Mouse (Mus musculus) heart, adult 2 months (tissue): ENCODE data around the gene Fgfr2. TPM values are rescaled to one million over a fixed set of nuclear protein-coding genes. Genes with fewer than 3 reads are reported as not detected.
A peak's percentile ranks its signal among the peaks of the same experiment; 100 is the strongest.

Source experiments
- DNase-seq, 2 experiments: peaks; one replicate each; pipeline ENCODE4 v3.0.0; 2021
- H3K27ac ChIP-seq: fragments of 200-600 bp; 2 replicates; pipeline ENCODE4 v1.8.1; 2022
- H3K27me3 ChIP-seq: fragments of 200-500 bp; 2 replicates; pipeline ENCODE4 v1.6.1; 2012; ENCODE audit warnings: mild to moderate bottlenecking, low read length, inconsistent platforms, mixed read lengths; ENCODE audit not compliant: control insufficient read depth, insufficient read depth
- H3K36me3 ChIP-seq: fragments of 200-500 bp; 2 replicates; pipeline ENCODE4 v1.6.1; 2012; ENCODE audit warnings: low read length, inconsistent platforms; ENCODE audit not compliant: control insufficient read depth, insufficient read depth
- H3K4me1 ChIP-seq: fragments of 200-500 bp; 2 replicates; pipeline ENCODE4 v1.6.1; 2011; ENCODE audit warnings: low read length; ENCODE audit not compliant: control insufficient read depth, insufficient read depth
- H3K4me3 ChIP-seq: fragments of 200-600 bp; 2 replicates; pipeline ENCODE4 v1.8.1; 2022
- H3K79me2 ChIP-seq: fragments of 200-500 bp; replicated peaks from 2 replicates; pipeline ENCODE4 v1.6.1; 2012; ENCODE audit warnings: mild to moderate bottlenecking, inconsistent platforms, low read length, moderate library complexity, mixed read lengths; ENCODE audit not compliant: control insufficient read depth, insufficient read depth
- H3K9ac ChIP-seq: fragments of 200-500 bp; 2 replicates; pipeline ENCODE4 v1.6.1; 2012; ENCODE audit warnings: low read depth, mild to moderate bottlenecking, control low read depth, inconsistent platforms, low read length, mixed read lengths
- CTCF ChIP-seq: fragments of 200-600 bp; IDR thresholded peaks from 2 replicates; pipeline ENCODE4 v1.8.1; 2022; ENCODE audit warnings: antibody characterized with exemption, mild to moderate bottlenecking, moderate library complexity
- EP300 ChIP-seq: fragments of 200-500 bp; IDR thresholded peaks from 2 replicates; pipeline ENCODE4 v1.6.1; 2011; ENCODE audit warnings: low read depth, low read length, control low read depth; ENCODE audit not compliant: insufficient read depth
- POLR2A ChIP-seq: fragments of 200-500 bp; IDR thresholded peaks from 2 replicates; pipeline ENCODE4 v1.6.1; 2011; ENCODE audit warnings: mild to moderate bottlenecking, low read depth, low read length, control low read depth; ENCODE audit not compliant: insufficient read depth
- WGBS: fragments of 180-500 bp; shearing (Covaris S2); methylation state at CpG from one replicate; pipeline ENCODE4 v1.1.7; 2018; 5-methylcytosine and 5-hydroxymethylcytosine counted together
- intact Hi-C: fragments of 180-260 bp; cut with DNase I; formaldehyde crosslinking; loops from one replicate; pipeline ENCODE4 v1.15.1; 2025
- polyA plus RNA-seq: library from polyadenylated mRNA; depleted of rRNA; stranded (reverse); fragments of >200 nt; gene quantifications from 2 replicates; pipeline ENCODE4 v1.2.3, GENCODE M21; 2012
- total RNA-seq, 2 experiments: library from RNA; stranded (reverse); gene quantifications; 2 replicates each; pipeline ENCODE4 v1.2.3; 2021

Gene Fgfr2
- total and polyA plus RNA-seq, 3 experiments, result 1.1 to 2.0 (median 1.3) TPM

DNA sequence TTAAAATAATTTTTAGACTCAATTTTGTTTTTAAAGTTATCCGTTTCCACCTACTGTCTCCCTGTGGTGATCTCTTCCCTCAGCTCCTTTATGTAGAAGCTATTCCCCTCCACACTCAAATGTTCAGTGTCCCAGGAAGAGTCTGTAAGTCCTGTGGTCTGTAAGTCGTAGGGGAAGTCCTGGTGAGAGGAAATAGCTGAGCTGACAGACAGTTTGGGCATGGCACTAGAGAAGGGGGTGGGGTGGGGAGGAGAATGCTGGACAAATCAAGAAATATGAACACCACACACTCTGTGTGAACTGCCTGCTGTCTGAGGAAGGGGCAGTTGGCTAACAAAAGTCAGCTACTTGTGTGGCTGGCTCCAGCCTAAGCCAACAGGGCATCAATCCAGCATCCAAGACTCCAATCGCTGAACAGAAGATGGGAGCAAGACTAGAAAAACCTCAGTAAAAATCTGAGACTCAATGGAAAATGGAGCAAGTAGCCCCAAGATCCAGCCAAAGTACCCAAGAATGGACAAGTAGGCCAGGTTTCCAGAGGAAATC, 75.0 kb downstream of the Fgfr2 start:
- Histone ChIP-seq H3K36me3 (peaks cover 2% of the 10 kb centered on the region), H3K79me2 (peaks cover 4% of the 10 kb centered on the region), H3K27me3 (no peaks in the 10 kb centered on the region), H3K9ac (no peak overlapping the region), H3K4me1 (peaks cover 22% of the 10 kb centered on the region), H3K27ac (peak overlapping the region; percentile 48), H3K4me3 (no peak overlapping the region)
- intact Hi-C loops, result no loop called here
- 52% methylated on average over 3 of the region's 3 CpGs for WGBS
- TF ChIP-seq EP300, result no peak
- no peak for TF ChIP-seq POLR2A
- no peak for DNase-seq

DNA sequence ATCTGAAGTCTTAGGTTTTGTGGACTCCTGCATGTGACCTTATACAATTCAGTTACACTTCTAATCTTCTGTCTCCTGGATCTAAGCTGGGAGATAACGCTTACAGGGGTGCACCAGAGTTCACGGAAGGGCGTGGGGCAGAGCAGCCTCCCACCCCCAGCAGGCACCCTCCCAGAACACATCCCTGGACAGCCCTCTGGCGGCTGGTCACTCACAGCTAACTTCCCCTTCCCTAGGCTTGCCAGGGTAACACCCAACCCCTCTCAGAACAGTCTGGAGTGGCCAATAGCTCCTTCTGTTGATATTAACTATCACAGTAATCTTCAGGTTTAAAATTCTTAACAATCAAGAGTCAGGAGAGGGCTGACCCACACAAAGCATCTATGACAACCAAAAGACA, 75.9 kb downstream of the Fgfr2 start:
- no peaks in the 10 kb centered on the region for H3K27me3 ChIP-seq
- intact Hi-C loops, result no loop called here
- H3K79me2 ChIP-seq, result peaks cover 4% of the 10 kb centered on the region
- H3K36me3 ChIP-seq, result peaks cover 2% of the 10 kb centered on the region
- TF ChIP-seq POLR2A, result no peak
- peak; percentile 63 for TF ChIP-seq CTCF
- H3K4me1 ChIP-seq, result peaks cover 16% of the 10 kb centered on the region
- WGBS, result 46% methylated on average over 4 of the region's 4 CpGs
- H3K9ac ChIP-seq, result no peak overlapping the region
- DNase-seq, result peak; percentile 66 to 69
- no peak overlapping the region for H3K4me3 ChIP-seq
- peak overlapping the region; percentile 48 for H3K27ac ChIP-seq

- Histone ChIP-seq H3K36me3 (peaks cover 7% of the 10 kb centered on the region), H3K79me2 (peaks cover 2% of the 10 kb centered on the region), H3K4me3 (no peak overlapping the region), H3K9ac (no peak overlapping the region), H3K27ac (no peak overlapping the region), H3K27me3 (no peaks in the 10 kb centered on the region), H3K4me1 (peaks cover 25% of the 10 kb centered on the region)
- 66% methylated on average over 4 of the region's 4 CpGs for WGBS
- DNase-seq, result no peak
- intact Hi-C loops, result no loop called here
- no peak for TF ChIP-seq CTCF
- no peak for TF ChIP-seq POLR2A
- no peak for TF ChIP-seq EP300
Measured at GRCm38 (mm10) chr7:133044721-133045120, 78.4 kb downstream of the Fgfr2 start.

GRCm38 (mm10) chr7:133041784-133042183, 81.4 kb downstream of the Fgfr2 start:
- Histone ChIP-seq H3K36me3 (peaks cover 10% of the 10 kb centered on the region), H3K79me2 (peaks cover 3% of the 10 kb centered on the region), H3K4me1 (peaks cover 27% of the 10 kb centered on the region), H3K9ac (no peak overlapping the region), H3K4me3 (no peak overlapping the region), H3K27ac (peak overlapping the region; percentile 17; the same call in 1 of the 2 replicates), H3K27me3 (no peaks in the 10 kb centered on the region)
- intact Hi-C loops, result no loop called here
- no peak for DNase-seq
- TF ChIP-seq CTCF, result no peak
- no peak for TF ChIP-seq POLR2A
- TF ChIP-seq EP300, result no peak
- 65% methylated on average over 3 of the region's 3 CpGs for WGBS

DNA sequence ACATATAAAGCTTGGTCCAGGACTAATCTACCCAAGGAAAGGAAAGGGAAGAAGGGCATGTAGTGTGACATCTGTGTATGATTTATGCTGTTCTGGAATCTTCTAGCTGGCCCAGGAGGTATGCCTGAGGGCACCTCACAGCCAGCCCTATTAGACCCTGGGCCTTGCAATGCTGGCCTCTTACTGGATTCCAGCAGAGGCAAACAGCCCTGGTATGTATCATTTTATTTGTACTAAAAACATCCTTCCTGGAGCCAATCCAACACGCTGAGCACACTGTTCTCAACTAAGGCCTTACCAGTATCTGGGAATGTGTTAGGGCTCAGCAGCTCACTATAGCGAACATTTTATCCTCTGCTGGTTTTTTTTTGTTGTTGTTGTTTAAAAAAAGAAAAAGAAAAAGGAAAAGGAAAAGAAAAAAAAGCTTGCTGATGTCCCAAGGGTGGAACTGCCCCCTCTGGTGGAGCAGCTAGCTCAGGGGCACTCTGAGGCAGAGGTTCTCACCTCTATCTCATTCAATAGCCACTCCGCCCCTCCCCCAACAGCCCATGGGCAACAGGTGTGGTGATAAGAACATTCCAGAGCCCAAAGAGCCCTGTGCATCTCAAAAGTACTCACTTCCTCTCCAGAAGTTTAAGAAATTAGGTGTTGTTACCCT, 82.3 kb downstream of the Fgfr2 start:
- DNase-seq, result no peak
- H3K4me3 ChIP-seq, result no peak overlapping the region
- H3K9ac ChIP-seq, result no peak overlapping the region
- H3K27ac ChIP-seq, result peak overlapping the region; percentile 50
- WGBS, result 49% methylated on average over 3 of the region's 3 CpGs
- intact Hi-C loops, result no loop called here
- peaks cover 3% of the 10 kb centered on the region for H3K79me2 ChIP-seq
- H3K4me1 ChIP-seq, result peaks cover 31% of the 10 kb centered on the region
- H3K27me3 ChIP-seq, result no peaks in the 10 kb centered on the region
- H3K36me3 ChIP-seq, result peaks cover 10% of the 10 kb centered on the region
- TF ChIP-seq CTCF, result peak; percentile 60
- no peak for TF ChIP-seq EP300

- no peaks in the 10 kb centered on the region for H3K27me3 ChIP-seq
- no peak for DNase-seq
- peaks cover 10% of the 10 kb centered on the region for H3K36me3 ChIP-seq
- no peak for TF ChIP-seq POLR2A
- no peak for TF ChIP-seq CTCF
- no peak for TF ChIP-seq EP300
- no peak overlapping the region for H3K27ac ChIP-seq
- WGBS, result 57% methylated on average over 3 of the region's 3 CpGs
- no peak overlapping the region for H3K9ac ChIP-seq
- intact Hi-C loops, result no loop called here
- peaks cover 30% of the 10 kb centered on the region for H3K4me1 ChIP-seq
- H3K4me3 ChIP-seq, result no peak overlapping the region
- H3K79me2 ChIP-seq, result peaks cover 3% of the 10 kb centered on the region
Measured at GRCm38 (mm10) chr7:133039556-133040255, 83.4 kb downstream of the Fgfr2 start.
